Mouse (Mus musculus) heart, postnatal 0 days (tissue): ENCODE measurements around the gene Zan.

Source experiments
- CTCF ChIP-seq: IDR thresholded peaks from 2 replicates; pipeline ENCODE4 v1.5.1; 2016; ENCODE audit warnings: antibody characterized with exemption, control low read depth, low read depth
- EP300 ChIP-seq: IDR thresholded peaks from 2 replicates; pipeline ENCODE4 v1.6.1; 2016; ENCODE audit warnings: antibody characterized with exemption, low read depth

GRCm38 (mm10) chr5:137383441-137383840 is 93.4 kb downstream of the Zan start:
- TF ChIP-seq EP300: no peak
- no peak for TF ChIP-seq CTCF
